Mouse (Mus musculus) central nervous system, embryonic 14 days (tissue): ENCODE measurements around the gene Olfr175-ps1. TPM values are rescaled to one million over a fixed set of nuclear protein-coding genes. Genes with fewer than 3 reads are reported as not detected.

Experiments
- polyA plus RNA-seq: library from polyadenylated mRNA; depleted of rRNA; stranded (reverse); fragments of >200 nt; gene quantifications from 2 replicates; pipeline ENCODE4 v1.2.3, GENCODE M21; 2012; rRNA removed

Olfr175-ps1 gene
- not detected in 2 replicates for polyA plus RNA-seq

GRCm38 (mm10) chr16:58826732-58827319 lies at the start of gene Olfr175-ps1:
Gene Olfr175-ps1, minus strand, starts transcription at chr16:58826782.

GRCm38 (mm10) chr16:58874668-58875067 lies 48.1 kb upstream of the Olfr175-ps1 start, which contains the start of gene Olfr177:
Gene Olfr177, minus strand, starts transcription at chr16:58874768.

GRCm38 (mm10) chr16:58800168-58800567 lies 26.4 kb downstream of the Olfr175-ps1 start, which contains the start of gene Olfr173:
Gene Olfr173, minus strand, starts transcription at chr16:58800268.

Other genes starting within 250 kb of the Olfr175-ps1 start
- gene Gm813, start 209.8 kb downstream of the Olfr175-ps1 start, polyA plus RNA-seq = not detected in 2 replicates
- gene E330017A01Rik, start 188.0 kb downstream of the Olfr175-ps1 start, polyA plus RNA-seq = 0.05 and 0.09 TPM in 2 replicates
- gene Cpox, start 156.5 kb downstream of the Olfr175-ps1 start, polyA plus RNA-seq = 11.1 and 13.3 TPM in 2 replicates
- gene Gpr15, start 107.7 kb downstream of the Olfr175-ps1 start, polyA plus RNA-seq = 0.13 and 0.15 TPM in 2 replicates
- 98.9 and 102 TPM in 2 replicates for gene Cldnd1, start 98.9 kb downstream of the Olfr175-ps1 start, polyA plus RNA-seq
- gene Olfr172, start 63.6 kb downstream of the Olfr175-ps1 start, polyA plus RNA-seq = not detected in 2 replicates
- gene Olfr173, start 26.5 kb downstream of the Olfr175-ps1 start, polyA plus RNA-seq = not detected in 2 replicates
- not detected in 2 replicates for gene Olfr177, start 48.0 kb upstream of the Olfr175-ps1 start, polyA plus RNA-seq
- not detected in 2 replicates for gene Olfr178, start 65.3 kb upstream of the Olfr175-ps1 start, polyA plus RNA-seq
- gene Olfr181, start 102.0 kb upstream of the Olfr175-ps1 start, polyA plus RNA-seq = not detected in 2 replicates
- not detected in 2 replicates for gene Olfr180, start 102.6 kb upstream of the Olfr175-ps1 start, polyA plus RNA-seq
- not detected in 2 replicates for gene Olfr183, start 168.6 kb upstream of the Olfr175-ps1 start, polyA plus RNA-seq
- gene Olfr186, start 203.5 kb upstream of the Olfr175-ps1 start, polyA plus RNA-seq = not detected in 2 replicates
- not detected in 2 replicates for gene Olfr187, start 213.0 kb upstream of the Olfr175-ps1 start, polyA plus RNA-seq